Mouse (Mus musculus) frontal cortex, postnatal 36 days (tissue): Measurements from ENCODE around the gene Flywch2.
A peak's percentile ranks its signal among the peaks of the same experiment; 100 is the strongest.

Experiments used
- DNase-seq, 2 experiments: peaks; one replicate each; pipeline ENCODE4 v3.0.0; 2022; ENCODE audit warnings: low spot score in 2 of 2

Gene Flywch2

GRCm38 (mm10) chr17:23785561-23786471, at the start of gene Flywch2:
TSS of gene Flywch2 (minus strand) at chr17:23786081.
- DNase-seq: peak; percentile 82 to 91

- no peak for DNase-seq
Observed at GRCm38 (mm10) chr17:23831201-23831600, 45.3 kb upstream of the Flywch2 start.

- DNase-seq: peak; percentile 85
Observed at GRCm38 (mm10) chr17:23829064-23829619, 43.3 kb upstream of the Flywch2 start, which contains the start of gene Elob. TSS of gene Elob (minus strand) at chr17:23829136.

- DNase-seq: peak; percentile 55 to 65
Observed at GRCm38 (mm10) chr17:23828271-23829001, 42.6 kb upstream of the Flywch2 start.

- DNase-seq: no peak
Observed at GRCm38 (mm10) chr17:23825591-23825990, 39.7 kb upstream of the Flywch2 start.

- DNase-seq: no peak
Observed at GRCm38 (mm10) chr17:23823614-23824013, 37.7 kb upstream of the Flywch2 start.

GRCm38 (mm10) chr17:23823018-23823417, 37.1 kb upstream of the Flywch2 start:
- no peak for DNase-seq

- no peak for DNase-seq
Observed at GRCm38 (mm10) chr17:23822094-23822493, 36.2 kb upstream of the Flywch2 start.

GRCm38 (mm10) chr17:23820731-23821130, 34.9 kb upstream of the Flywch2 start:
- DNase-seq: no peak

- no peak for DNase-seq
Observed at GRCm38 (mm10) chr17:23819235-23819634, 33.4 kb upstream of the Flywch2 start.

GRCm38 (mm10) chr17:23818579-23818978, 32.7 kb upstream of the Flywch2 start:
- no peak for DNase-seq

- DNase-seq: no peak
Observed at GRCm38 (mm10) chr17:23815641-23816040, 29.8 kb upstream of the Flywch2 start.

GRCm38 (mm10) chr17:23807918-23808317, 22.0 kb upstream of the Flywch2 start:
- no peak for DNase-seq

- DNase-seq: peak in 1 of 2 experiments; percentile 38
Observed at GRCm38 (mm10) chr17:23806867-23807266, 21.0 kb upstream of the Flywch2 start.

GRCm38 (mm10) chr17:23804426-23805085, 18.7 kb upstream of the Flywch2 start:
- no peak for DNase-seq

- DNase-seq: peak in 1 of 2 experiments; percentile 31
Observed at GRCm38 (mm10) chr17:23803366-23804041, 17.6 kb upstream of the Flywch2 start.

GRCm38 (mm10) chr17:23802746-23803365, 17.0 kb upstream of the Flywch2 start:
- peak; percentile 98 to 99 for DNase-seq

GRCm38 (mm10) chr17:23801627-23802026, 15.7 kb upstream of the Flywch2 start:
- DNase-seq: no peak

GRCm38 (mm10) chr17:23797316-23797715, 11.4 kb upstream of the Flywch2 start:
- no peak for DNase-seq

- no peak for DNase-seq
Observed at GRCm38 (mm10) chr17:23795323-23795722, 9.4 kb upstream of the Flywch2 start.

GRCm38 (mm10) chr17:23791079-23791357, 5.1 kb upstream of the Flywch2 start:
- DNase-seq: no peak
